9 mouse cellular contexts compared by ENCODE assay signal in genomic region chr7:126323729-126324128, GRCm38 (mm10). TPM values are rescaled to one million over a fixed set of nuclear protein-coding genes. Genes with fewer than 3 reads are reported as not detected.
DNase-seq lines count a peak whose midpoint lies in the region; ATAC-seq and TF ChIP-seq lines count a peak whose summit lies in the region.
"Had no signal": no experiment of that assay in that cellular context is flagged by ENCODE, and none has a peak within 500 bp of the region (broad histone marks: within the 10 kb centered on the region; RNA-seq: fewer than 3 reads in every experiment).

No protein-coding gene starts in this region.

- 6% methylated on average over 11 of the region's 11 CpGs for WGBS in kidney, embryonic 14.5 days

- no peak overlapping the region for H3K27ac ChIP-seq in kidney, embryonic 14.5 days (ENCODE audit: low read depth, low read length)
- H3K27ac ChIP-seq in embryonic fibroblast, embryonic 13.5 days (ENCODE audit: insufficient read depth, low read length), result no peak overlapping the region
- H3K27ac ChIP-seq in left cerebral cortex, adult 2 months, result no peak overlapping the region

- no peaks in the 10 kb centered on the region for H3K4me1 ChIP-seq in kidney, embryonic 14.5 days (ENCODE audit: control insufficient read depth, insufficient read depth, low read length)
- no peaks in the 10 kb centered on the region for H3K4me1 ChIP-seq in embryonic fibroblast, embryonic 13.5 days (ENCODE audit: control insufficient read depth, insufficient read depth, low read length)

- H3K36me3 ChIP-seq in kidney, embryonic 14.5 days (ENCODE audit: control insufficient read depth, insufficient read depth, low read length), result no peaks in the 10 kb centered on the region

- TF ChIP-seq POLR2A in embryonic fibroblast, embryonic 13.5 days (IDR thresholded peaks at IDR 0.05; ENCODE audit: low read depth, low read length), result no peak

- no peaks in the 10 kb centered on the region for H3K9me3 ChIP-seq in kidney, embryonic 14.5 days (ENCODE audit: control insufficient read depth, low read length)

- peak; percentile 59; the same call in 1 of the 2 replicates for TF ChIP-seq CTCF in embryonic fibroblast, embryonic 13.5 days (IDR thresholded peaks at IDR 0.05; ENCODE audit: borderline replicate concordance, insufficient read depth, low read length)
- TF ChIP-seq CTCF in left cerebral cortex, adult 2 months (IDR thresholded peaks at IDR 0.05), result peak; percentile 88

- peaks cover 3% of the 10 kb centered on the region; the same call in 1 of the 2 replicates for H3K27me3 ChIP-seq in kidney, embryonic 14.5 days (ENCODE audit: control insufficient read depth, insufficient read depth, low read length)

- no peak overlapping the region for H3K4me3 ChIP-seq in kidney, embryonic 14.5 days (ENCODE audit: low read length)
- no peak overlapping the region for H3K4me3 ChIP-seq in embryonic fibroblast, embryonic 13.5 days (ENCODE audit: insufficient read depth, low read length)
- H3K4me3 ChIP-seq in left cerebral cortex, adult 2 months, result no peak overlapping the region
- H3K4me3 ChIP-seq: erythroblast, embryonic 14.5 days had no signal

- H3K9ac ChIP-seq in kidney, embryonic 14.5 days (ENCODE audit: low read depth, low read length), result no peak overlapping the region

- ATAC-seq in kidney, embryonic 14.5 days (ENCODE audit: low FRiP score, low TSS enrichment), result no peak; the same call in 1 of the 2 replicates
- 0 out of 2 replicates have a peak, but pooled peaks have one; percentile 73 for ATAC-seq in monocyte, adult 5-6 weeks (replicated peaks; ENCODE audit: insufficient number of reproducible peaks, low FRiP score, low TSS enrichment, poor library complexity, severe bottlenecking)

- DNase-seq in kidney, adult 18-20 months, result peak; percentile 80
- DNase-seq in adrenal gland, postnatal 4 days (ENCODE audit: low spot score in 2 of 2), result peak; percentile 34 to 58
- DNase-seq in heart, postnatal 10 days, result peak; percentile 79 to 89
- peak; percentile 74 to 83 for DNase-seq in left cerebral cortex, adult 2 months (ENCODE audit: extremely low spot score in 1 of 2, low spot score in 2 of 2)
- DNase-seq in testis, postnatal 10 days (ENCODE audit: low spot score), result peak; percentile 88

- no peak overlapping the region for H3K4me2 ChIP-seq in kidney, embryonic 14.5 days (replicated peaks; ENCODE audit: low read depth, low read length)

- intact Hi-C loops in heart, postnatal 10 days (cut with DNase I), result loop anchor here (1.0 to 2.0 kb wide), 2 partner anchors 55 to 205 kb away; no protein-coding TSS in a partner anchor
- intact Hi-C loops in left cerebral cortex, adult 2 months (cut with DNase I), result loop anchor here (1.0 to 2.0 kb wide), 2 partner anchors 55 to 205 kb away; no protein-coding TSS in a partner anchor

RNA-seq across cellular contexts. Expression of gene Lat, which starts 45.6 kb away (rescaled TPM):
- polyA plus RNA-seq in kidney, embryonic 14.5 days (2014; fragmentation: Nextera tagmentation; extraction: Ambion mirVana), result 1.9 and 2.9 TPM in 2 replicates
- total RNA-seq in adrenal gland, postnatal 4 days (2021), result 1 to 10 TPM; 1.4 to 2.5 TPM
- polyA plus RNA-seq in embryonic fibroblast, embryonic 13.5 days (2011; ENCODE audit: insufficient read length, low read depth, missing spikeins), result 0.35 and 0.75 TPM in 2 replicates
- 1 to 10 TPM in 1 of 2 experiments, under 1 TPM in 1; 0.84 to 1.6 TPM for total RNA-seq in heart, postnatal 10 days (2021)
- 1 to 10 TPM in 1 of 2 experiments, under 1 TPM in 1; 0.93 to 1.2 TPM for total RNA-seq in left cerebral cortex, adult 2 months (2021)
- total RNA-seq in monocyte, adult 5-6 weeks (2017), result 14.9 to 47.4 TPM (median 19.3 TPM) in 3 replicates

RNA-seq across cellular contexts. Expression of gene Sbk1, which starts 51.3 kb away (rescaled TPM):
- 41.6 and 52.0 TPM in 2 replicates for polyA plus RNA-seq in kidney, embryonic 14.5 days (2014; fragmentation: Nextera tagmentation; extraction: Ambion mirVana)
- total RNA-seq in adrenal gland, postnatal 4 days (2021), result 10 to 100 TPM; 60.4 to 60.6 TPM
- polyA plus RNA-seq in embryonic fibroblast, embryonic 13.5 days (2011; ENCODE audit: insufficient read length, low read depth, missing spikeins), result 4.6 and 5.8 TPM in 2 replicates
- 10 to 100 TPM; 68.7 to 77.1 TPM for total RNA-seq in heart, postnatal 10 days (2021)
- total RNA-seq in left cerebral cortex, adult 2 months (2021), result 10 to 100 TPM; 65.3 to 85.8 TPM
- 15.4 to 20.7 TPM (median 16.7 TPM) in 3 replicates for total RNA-seq in monocyte, adult 5-6 weeks (2017)

RNA-seq across cellular contexts. Expression of gene Spns1, which starts 53.5 kb away (rescaled TPM):
- 41.8 and 54.6 TPM in 2 replicates for polyA plus RNA-seq in kidney, embryonic 14.5 days (2014; fragmentation: Nextera tagmentation; extraction: Ambion mirVana)
- 10 to 100 TPM; 60.1 to 65.2 TPM for total RNA-seq in adrenal gland, postnatal 4 days (2021)
- polyA plus RNA-seq in embryonic fibroblast, embryonic 13.5 days (2011; ENCODE audit: insufficient read length, low read depth, missing spikeins), result 34.6 and 40.2 TPM in 2 replicates
- total RNA-seq in heart, postnatal 10 days (2021), result 10 to 100 TPM; 34.8 to 41.2 TPM
- 10 to 100 TPM; 85.0 to 95.6 TPM for total RNA-seq in left cerebral cortex, adult 2 months (2021)
- 10.4 to 11.6 TPM (median 10.7 TPM) in 3 replicates for total RNA-seq in monocyte, adult 5-6 weeks (2017)
